Mouse (Mus musculus) adrenal gland, postnatal 10 days (tissue): ENCODE results near the gene Magea3. TPM values are rescaled to one million over a fixed set of nuclear protein-coding genes. Genes with fewer than 3 reads are reported as not detected.
"Not testable (repeated sequence)": the region's sequence is repeated elsewhere in the genome, so short reads cannot be mapped to it uniquely, and the experiment has no call there.

ENCODE experiments used
- DNase-seq: peaks from one replicate; pipeline ENCODE4 v3.0.0; 2021; ENCODE audit warnings: mixed read lengths
- long read RNA-seq, 2 experiments: library from polyadenylated mRNA; stranded (forward); transcript quantifications; one replicate each; pipeline ENCODE4 v2.0.0; 2021
- total RNA-seq, 2 experiments: library from RNA; stranded (reverse); gene quantifications; 2 replicates each; pipeline ENCODE4 v1.2.3; 2021

Gene Magea3
- not detected for total RNA-seq
- long read RNA-seq, experiment 1: 0 reads
- long read RNA-seq, experiment 2: 0 reads

- DNase-seq: not testable (repeated sequence)
Observed at GRCm38 (mm10) chrX:154949405-154949804, at the start of gene Magea3. Gene Magea3 (minus strand): TSS chrX:154949505.

- not testable (repeated sequence) for DNase-seq
Observed at GRCm38 (mm10) chrX:154995750-154996149, 46.4 kb upstream of the Magea3 start, which contains the start of gene Magea8. Gene Magea8 (minus strand): TSS chrX:154995850.

- DNase-seq: not testable (repeated sequence)
Observed at GRCm38 (mm10) chrX:154935887-154936286, 13.4 kb downstream of the Magea3 start, which contains the start of gene Magea6. Gene Magea6 (minus strand): TSS chrX:154935987.

Other genes starting within 250 kb of the Magea3 start
- not detected for gene Cldn34b1, start 59.2 kb downstream of the Magea3 start, total RNA-seq
- not detected for gene Magea6, start 13.5 kb downstream of the Magea3 start, total RNA-seq
- not detected for gene Magea8, start 46.3 kb upstream of the Magea3 start, total RNA-seq
- gene Magea5, start 113.6 kb upstream of the Magea3 start, total RNA-seq: not detected
- gene Magea1, start 140.3 kb upstream of the Magea3 start, total RNA-seq: not detected
- gene Magea2, start 144.2 kb upstream of the Magea3 start, total RNA-seq: not detected
- gene Cldn34b2, start 178.9 kb upstream of the Magea3 start, total RNA-seq: not detected